Comparison of ENCODE assay signal across 26 mouse cellular contexts in genomic region chr4:125270951-125271350, GRCm38 (mm10).
"Had no signal": no experiment of that assay in that cellular context is flagged by ENCODE, and none has a peak within 500 bp of the region (broad histone marks: within the 10 kb centered on the region; RNA-seq: fewer than 3 reads in every experiment).

No protein-coding gene starts in this region.

- H3K9ac ChIP-seq: embryonic facial prominence, embryonic 12.5 days; embryonic facial prominence, embryonic 13.5 days; embryonic facial prominence, embryonic 15.5 days; forebrain, embryonic 12.5 days; forebrain, embryonic 13.5 days; forebrain, embryonic 15.5 days; forebrain, postnatal 0 days had no signal

- H3K9me3 ChIP-seq: embryonic facial prominence, embryonic 10.5 days; embryonic facial prominence, embryonic 12.5 days; embryonic facial prominence, embryonic 13.5 days; embryonic facial prominence, embryonic 15.5 days; forebrain, embryonic 10.5 days; forebrain, embryonic 12.5 days; forebrain, embryonic 15.5 days had no signal

- H3K4me1 ChIP-seq: embryonic facial prominence, embryonic 12.5 days; embryonic facial prominence, embryonic 13.5 days; embryonic facial prominence, embryonic 15.5 days had no signal

- H3K27ac ChIP-seq: embryonic facial prominence, embryonic 10.5 days; embryonic facial prominence, embryonic 12.5 days; embryonic facial prominence, embryonic 13.5 days; embryonic facial prominence, embryonic 15.5 days; forebrain, embryonic 10.5 days; forebrain, embryonic 12.5 days; forebrain, embryonic 13.5 days; forebrain, embryonic 15.5 days; gastrocnemius, adult 2 months; heart, adult 2 months had no signal

- H3K4me2 ChIP-seq: embryonic facial prominence, embryonic 12.5 days; embryonic facial prominence, embryonic 13.5 days; embryonic facial prominence, embryonic 15.5 days; forebrain, embryonic 12.5 days; forebrain, embryonic 13.5 days; forebrain, embryonic 15.5 days had no signal

- ATAC-seq: forebrain, embryonic 13.5 days; forebrain, embryonic 15.5 days; forebrain, embryonic 16.5 days; forebrain, postnatal 0 days had no signal

- H3K4me3 ChIP-seq: embryonic facial prominence, embryonic 10.5 days; embryonic facial prominence, embryonic 12.5 days; embryonic facial prominence, embryonic 13.5 days; embryonic facial prominence, embryonic 15.5 days; erythroblast, embryonic 14.5 days; forebrain, embryonic 10.5 days; forebrain, embryonic 12.5 days; forebrain, embryonic 13.5 days; forebrain, embryonic 15.5 days; gastrocnemius, adult 2 months; heart, adult 2 months had no signal

- H3K36me3 ChIP-seq: embryonic facial prominence, embryonic 10.5 days; embryonic facial prominence, embryonic 12.5 days; embryonic facial prominence, embryonic 13.5 days; embryonic facial prominence, embryonic 15.5 days; forebrain, embryonic 10.5 days; forebrain, embryonic 12.5 days; forebrain, embryonic 15.5 days had no signal

- DNase-seq: cerebellum, adult 9-10 months; cerebellum, adult 9-11 months; cerebellum, postnatal 10 days; cerebellum, postnatal 14 days; cerebellum, postnatal 25 days; cerebellum, postnatal 36 days; embryo, embryonic 11 days; forebrain, postnatal 0 days; gastrocnemius, adult 2 months; gastrocnemius, postnatal 10 days; gastrocnemius, postnatal 14 days; gastrocnemius, postnatal 25 days; gastrocnemius, postnatal 36 days; heart, adult 11 months; heart, adult 18-20 months; heart, adult 2 months had no signal
